Mouse (Mus musculus) lung, embryonic 15.5 days (tissue): ENCODE measurements around the gene Sox30. TPM values are rescaled to one million over a fixed set of nuclear protein-coding genes. Genes with fewer than 3 reads are reported as not detected.

Source experiments
- ATAC-seq: fragments of 200-750 bp; cut with Nextera tagmentation; 2 replicates; pipeline ENCODE4 v1.8.0; 2017; ENCODE audit warnings: moderate number of reproducible peaks, borderline replicate concordance; ENCODE audit not compliant: low FRiP score, low TSS enrichment; ENCODE audit errors: extremely low read depth
- H3K27ac ChIP-seq: fragments of 300-500 bp; sonication (generic); 2 replicates; pipeline ENCODE4 v1.5.1; 2015; ENCODE audit warnings: moderate library complexity, mild to moderate bottlenecking, inconsistent platforms
- H3K27me3 ChIP-seq: fragments of 300-500 bp; sonication (generic); 2 replicates; pipeline ENCODE4 v1.6.1; 2015; ENCODE audit warnings: inconsistent platforms
- H3K36me3 ChIP-seq: fragments of 300-500 bp; sonication (generic); 2 replicates; pipeline ENCODE4 v1.6.1; 2015; ENCODE audit warnings: inconsistent platforms
- H3K4me1 ChIP-seq: fragments of 300-500 bp; sonication (generic); 2 replicates; pipeline ENCODE4 v1.6.1; 2015; ENCODE audit warnings: inconsistent platforms
- H3K4me2 ChIP-seq: fragments of 300-500 bp; sonication (generic); 2 replicates; pipeline ENCODE4 v1.6.1; 2015; ENCODE audit warnings: inconsistent platforms, mild to moderate bottlenecking, moderate library complexity
- H3K4me3 ChIP-seq: fragments of 300-500 bp; sonication (generic); 2 replicates; pipeline ENCODE4 v1.5.1; 2015; ENCODE audit warnings: mild to moderate bottlenecking, inconsistent platforms
- H3K9ac ChIP-seq: fragments of 300-500 bp; sonication (generic); 2 replicates; pipeline ENCODE4 v1.6.1; 2015; ENCODE audit warnings: inconsistent platforms
- H3K9me3 ChIP-seq: fragments of 300-500 bp; sonication (generic); 2 replicates; pipeline ENCODE4 v1.6.1; 2016; ENCODE audit warnings: inconsistent platforms
- WGBS: fragments of 180-500 bp; shearing (Covaris S2); methylation state at CpG from one replicate; pipeline ENCODE4 v1.1.7; 2015; 5-methylcytosine and 5-hydroxymethylcytosine counted together
- polyA plus RNA-seq: library from polyadenylated mRNA; unstranded; fragments of >200 nt; fragmentation: Nextera tagmentation; extraction: Ambion mirVana; gene quantifications from 2 replicates; pipeline ENCODE4 v1.2.1, GENCODE M21; 2015

Sox30 gene
- polyA plus RNA-seq, 1 experiment from 2014 or later: 0.12 TPM

DNA sequence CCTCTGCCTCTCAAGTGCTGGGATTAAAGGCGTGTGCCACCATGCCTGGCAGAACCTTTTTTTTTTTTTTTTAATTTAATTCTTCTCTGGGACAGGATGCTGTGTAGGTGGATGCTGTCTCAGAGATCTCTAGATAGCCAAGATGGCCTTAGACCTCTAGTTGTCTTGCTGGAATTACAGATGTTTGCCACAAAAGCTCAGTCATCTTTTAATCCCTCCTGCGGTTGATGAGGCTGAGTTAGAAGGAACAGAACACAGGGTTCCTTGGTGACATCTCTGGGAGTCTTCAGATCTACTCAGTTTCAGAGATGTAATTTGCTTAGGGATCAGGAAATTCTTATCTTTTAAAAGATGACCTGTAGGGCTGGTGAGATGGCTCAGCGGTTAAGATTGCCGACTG lies 78.8 kb downstream of the Sox30 start:
- H3K4me2 ChIP-seq: peak overlapping the region; percentile 60
- H3K9me3 ChIP-seq: no peaks in the 10 kb centered on the region
- no peak overlapping the region for H3K4me3 ChIP-seq
- H3K27me3 ChIP-seq: no peaks in the 10 kb centered on the region
- 90% methylated on average over 4 of the region's 4 CpGs for WGBS
- peaks cover 53% of the 10 kb centered on the region for H3K4me1 ChIP-seq
- no peak for ATAC-seq
- no peak overlapping the region for H3K9ac ChIP-seq
- H3K27ac ChIP-seq: no peak overlapping the region
- 0 out of 2 replicates have a peak, but pooled peaks cover 4% of the 10 kb centered on the region for H3K36me3 ChIP-seq

DNA sequence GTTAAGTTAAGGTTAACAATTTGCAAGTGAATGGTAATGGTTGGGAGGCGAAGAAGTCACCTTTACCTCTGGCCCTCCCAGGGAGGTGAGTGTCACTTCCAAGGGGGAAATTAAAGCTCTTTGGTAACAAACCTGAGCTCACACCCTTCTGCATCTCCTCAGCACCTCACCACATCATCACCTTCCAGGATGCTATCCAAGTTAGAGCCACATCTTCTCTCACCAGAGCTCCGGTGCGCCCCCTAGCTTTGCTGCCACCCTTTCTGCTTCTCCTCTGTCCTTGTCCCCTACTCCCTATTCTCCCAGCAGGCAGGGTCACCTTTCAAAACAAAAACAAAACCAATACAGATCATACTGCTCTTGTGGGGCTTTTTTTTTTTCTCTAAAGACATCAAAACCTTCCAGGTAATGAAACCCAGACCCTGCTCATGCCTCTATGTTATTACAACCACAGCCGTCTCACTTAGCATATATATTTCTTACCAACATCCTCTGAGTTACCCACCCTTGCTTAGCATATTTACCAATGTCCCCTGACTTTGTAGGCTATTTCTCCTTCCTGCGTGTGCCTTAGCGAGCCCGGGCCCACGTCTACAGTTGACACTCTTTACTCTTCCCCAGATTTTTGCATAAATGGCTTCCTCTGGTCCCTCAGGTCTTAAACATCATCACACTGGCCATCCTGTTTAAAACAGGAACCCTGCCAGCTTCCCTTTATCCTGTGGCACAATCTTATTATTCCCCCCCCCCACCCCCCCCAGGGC lies 80.0 kb downstream of the Sox30 start:
- H3K9me3 ChIP-seq: no peaks in the 10 kb centered on the region
- H3K4me3 ChIP-seq: no peak overlapping the region
- H3K36me3 ChIP-seq: 0 out of 2 replicates have a peak, but pooled peaks cover 4% of the 10 kb centered on the region
- WGBS: 61% methylated on average over 8 of the region's 8 CpGs
- peaks cover 59% of the 10 kb centered on the region for H3K4me1 ChIP-seq
- 0 out of 2 replicates have a peak overlapping the region, but pooled peaks have one; percentile 11 for H3K27ac ChIP-seq
- no peak overlapping the region for H3K9ac ChIP-seq
- H3K27me3 ChIP-seq: no peaks in the 10 kb centered on the region
- no peak overlapping the region for H3K4me2 ChIP-seq
- ATAC-seq: no peak

- H3K27me3 ChIP-seq: no peaks in the 10 kb centered on the region
- H3K9me3 ChIP-seq: no peaks in the 10 kb centered on the region
- H3K9ac ChIP-seq: no peak overlapping the region
- peaks cover 58% of the 10 kb centered on the region for H3K4me1 ChIP-seq
- peak overlapping the region; percentile 74 for H3K27ac ChIP-seq
- no peak for ATAC-seq
- WGBS: 49% methylated on average over 5 of the region's 5 CpGs
- no peak overlapping the region for H3K4me3 ChIP-seq
- H3K4me2 ChIP-seq: no peak overlapping the region
- H3K36me3 ChIP-seq: 0 out of 2 replicates have a peak, but pooled peaks cover 4% of the 10 kb centered on the region
Measured at GRCm38 (mm10) chr11:46060651-46061020, 80.5 kb downstream of the Sox30 start.

- no peaks in the 10 kb centered on the region for H3K9me3 ChIP-seq
- WGBS: 42% methylated on average over 6 of the region's 6 CpGs
- no peak overlapping the region for H3K4me2 ChIP-seq
- no peak overlapping the region for H3K9ac ChIP-seq
- no peak overlapping the region for H3K4me3 ChIP-seq
- H3K4me1 ChIP-seq: peaks cover 70% of the 10 kb centered on the region
- ATAC-seq: no peak
- H3K27me3 ChIP-seq: no peaks in the 10 kb centered on the region
- 0 out of 2 replicates have a peak, but pooled peaks cover 4% of the 10 kb centered on the region for H3K36me3 ChIP-seq
- peak overlapping the region; percentile 74 for H3K27ac ChIP-seq
Measured at GRCm38 (mm10) chr11:46061776-46062445, 81.8 kb downstream of the Sox30 start.

DNA sequence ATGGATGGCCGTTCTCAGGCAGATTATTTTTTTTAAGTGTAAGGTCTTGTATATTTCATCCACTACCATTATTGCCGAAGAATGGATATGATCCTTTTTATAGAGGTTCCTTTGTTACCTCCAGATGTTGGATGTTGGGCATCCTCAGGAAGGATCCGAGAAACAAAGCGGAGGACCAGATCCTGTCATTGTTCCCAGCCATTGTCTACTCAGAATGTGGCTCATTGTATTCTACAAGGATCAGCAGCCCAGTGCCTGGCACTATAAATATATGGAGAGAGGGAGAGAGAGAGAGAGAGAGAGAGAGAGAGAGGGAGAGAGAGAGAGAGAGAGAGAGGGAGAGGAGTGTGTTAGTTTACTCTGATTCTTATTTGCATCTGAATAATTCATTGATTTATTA lies 82.5 kb downstream of the Sox30 start:
- Histone ChIP-seq H3K9me3 (no peaks in the 10 kb centered on the region), H3K4me2 (no peak overlapping the region), H3K4me3 (no peak overlapping the region), H3K27ac (peak overlapping the region; percentile 74), H3K4me1 (peaks cover 75% of the 10 kb centered on the region), H3K36me3 (peaks cover 10% of the 10 kb centered on the region; the same call in 1 of the 2 replicates), H3K27me3 (no peaks in the 10 kb centered on the region), H3K9ac (no peak overlapping the region)
- no peak for ATAC-seq
- 50% methylated on average over 4 of the region's 4 CpGs for WGBS

DNA sequence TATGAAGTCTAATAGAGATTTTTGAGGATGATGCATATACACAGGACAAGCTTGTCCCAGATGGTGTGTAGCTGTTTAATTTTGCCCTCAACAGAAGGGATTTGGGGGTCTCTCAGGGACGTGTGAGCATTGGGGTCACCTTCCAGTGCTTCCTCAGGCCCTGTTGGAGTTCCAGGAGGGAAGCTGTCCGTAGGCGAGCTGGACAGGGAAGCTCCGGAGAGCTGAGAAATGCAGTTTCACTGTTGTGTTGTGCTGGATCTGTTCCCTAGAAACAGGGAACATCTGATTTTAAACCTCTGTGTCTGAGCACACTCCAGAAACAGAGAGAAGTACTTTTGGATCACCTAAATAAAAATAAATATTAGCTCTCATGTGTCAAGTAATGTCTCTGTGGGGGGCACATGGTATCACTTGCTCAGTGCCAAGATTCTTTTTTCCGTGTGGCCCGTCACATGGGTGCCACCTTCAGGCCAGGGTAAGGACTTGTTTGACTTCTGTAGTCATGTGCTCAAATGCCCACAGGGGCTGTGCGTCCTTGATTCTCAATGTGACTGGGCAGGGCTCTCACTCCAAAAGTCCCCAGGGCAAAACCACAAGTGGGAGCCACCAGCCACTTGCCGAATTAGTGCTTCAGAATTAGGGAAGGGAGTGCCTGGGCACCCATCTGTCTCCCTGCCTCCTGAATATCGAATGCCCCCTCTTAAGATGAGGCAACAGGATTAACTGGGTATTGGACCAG lies 83.1 kb downstream of the Sox30 start:
- H3K4me1 ChIP-seq: peaks cover 76% of the 10 kb centered on the region

GRCm38 (mm10) chr11:46064767-46065166 lies 84.7 kb downstream of the Sox30 start:
- 32% methylated on average over 8 of the region's 8 CpGs for WGBS
- Histone ChIP-seq H3K4me3 (no peak overlapping the region), H3K36me3 (peaks cover 10% of the 10 kb centered on the region; the same call in 1 of the 2 replicates), H3K27ac (peak overlapping the region; percentile 94), H3K4me1 (peaks cover 83% of the 10 kb centered on the region), H3K9me3 (no peaks in the 10 kb centered on the region), H3K4me2 (peak overlapping the region; percentile 26; the same call in 1 of the 2 replicates), H3K9ac (no peak overlapping the region), H3K27me3 (no peaks in the 10 kb centered on the region)
- no peak for ATAC-seq

More for the DNA sequence above, 83.1 kb downstream of the Sox30 start:
- H3K9me3 ChIP-seq: no peaks in the 10 kb centered on the region
- no peaks in the 10 kb centered on the region for H3K27me3 ChIP-seq
- peaks cover 10% of the 10 kb centered on the region; the same call in 1 of the 2 replicates for H3K36me3 ChIP-seq
- no peak overlapping the region for H3K9ac ChIP-seq
- H3K27ac ChIP-seq: peak overlapping the region; percentile 74
- no peak overlapping the region for H3K4me3 ChIP-seq
- 0 out of 2 replicates have a peak overlapping the region, but pooled peaks have one; percentile 10 for H3K4me2 ChIP-seq
- no peak for ATAC-seq
- WGBS: 41% methylated on average over 9 of the region's 9 CpGs

GRCm38 (mm10) chr11:46065201-46066011 lies 85.3 kb downstream of the Sox30 start:
- WGBS: 17% methylated on average over 21 of the region's 21 CpGs

More at GRCm38 (mm10) chr11:46065201-46066011, 85.3 kb downstream of the Sox30 start:
- Histone ChIP-seq H3K9me3 (no peaks in the 10 kb centered on the region), H3K4me1 (peaks cover 83% of the 10 kb centered on the region), H3K9ac (no peak overlapping the region), H3K4me2 (peak overlapping the region; percentile 26; the same call in 1 of the 2 replicates), H3K36me3 (peaks cover 10% of the 10 kb centered on the region; the same call in 1 of the 2 replicates), H3K27me3 (no peaks in the 10 kb centered on the region), H3K4me3 (no peak overlapping the region), H3K27ac (peak overlapping the region; percentile 94)
- ATAC-seq: peak; percentile 88

Other genes with a start within 250 kb of the Sox30 start
- 72.1 and 76.4 TPM in 2 replicates for gene Clint1, start 128.3 kb upstream of the Sox30 start, polyA plus RNA-seq
- gene Lsm11, start 35.4 kb upstream of the Sox30 start, polyA plus RNA-seq: 6.3 and 6.8 TPM in 2 replicates
- 12.9 and 13.2 TPM in 2 replicates for gene Thg1l, start 24.8 kb upstream of the Sox30 start, polyA plus RNA-seq
- gene Gm12166, start 72.0 kb downstream of the Sox30 start, polyA plus RNA-seq: 4.5 and 4.7 TPM in 2 replicates
- gene Adam19, start 75.7 kb downstream of the Sox30 start, polyA plus RNA-seq: 22.5 and 23.4 TPM in 2 replicates
- gene Nipal4, start 186.2 kb downstream of the Sox30 start, polyA plus RNA-seq: 1.6 and 1.7 TPM in 2 replicates